Mouse (Mus musculus) forebrain, embryonic 11.5 days (tissue): ENCODE measurements around the gene Lage3. TPM values are rescaled to one million over a fixed set of nuclear protein-coding genes. Genes with fewer than 3 reads are reported as not detected.

Source experiments
- ATAC-seq: fragments of 200-750 bp; cut with Nextera tagmentation; replicated peaks from 2 replicates; pipeline ENCODE4 v1.8.0; 2017; ENCODE audit warnings: moderate TSS enrichment; ENCODE audit not compliant: low FRiP score
- DNase-seq: peaks from one replicate; pipeline ENCODE4 v3.0.0-alpha.2; 2017; ENCODE audit warnings: low spot score
- H3K27ac ChIP-seq: fragments of 300-500 bp; sonication (generic); 2 replicates; pipeline ENCODE4 v1.5.1; 2014; ENCODE audit warnings: low read depth, low read length
- H3K27me3 ChIP-seq: fragments of 300-500 bp; sonication (generic); 2 replicates; pipeline ENCODE4 v1.6.1; 2014; ENCODE audit warnings: mild to moderate bottlenecking, low read length, mixed read lengths; ENCODE audit not compliant: control insufficient read depth, insufficient read depth
- H3K36me3 ChIP-seq: fragments of 300-500 bp; sonication (generic); 2 replicates; pipeline ENCODE4 v1.6.1; 2014; ENCODE audit warnings: mild to moderate bottlenecking, low read length, moderate library complexity, mixed read lengths; ENCODE audit not compliant: control insufficient read depth, insufficient read depth
- H3K4me1 ChIP-seq: fragments of 300-500 bp; sonication (generic); replicated peaks from 2 replicates; pipeline ENCODE4 v1.6.1; 2014; ENCODE audit warnings: low read length, mixed read lengths; ENCODE audit not compliant: control insufficient read depth, insufficient read depth
- H3K4me2 ChIP-seq: fragments of 300-500 bp; sonication (generic); 2 replicates; pipeline ENCODE4 v1.6.1; 2014; ENCODE audit warnings: low read depth, mild to moderate bottlenecking, low read length, moderate library complexity, mixed read lengths; ENCODE audit not compliant: severe bottlenecking
- H3K4me3 ChIP-seq: fragments of 300-500 bp; sonication (generic); 2 replicates; pipeline ENCODE4 v1.5.1; 2014; ENCODE audit warnings: low read depth, low read length
- H3K9ac ChIP-seq: fragments of 300-500 bp; sonication (generic); 2 replicates; pipeline ENCODE4 v1.6.1; 2014; ENCODE audit warnings: low read length
- H3K9me3 ChIP-seq: fragments of 300-500 bp; sonication (generic); 2 replicates; pipeline ENCODE4 v1.6.1; 2016; ENCODE audit warnings: low read length, mixed read lengths; ENCODE audit not compliant: control insufficient read depth
- WGBS: fragments of 180-500 bp; shearing (Covaris S2); extraction: QIAGEN DNeasy Blood & Tissue Kit; methylation state at CpG from one replicate; pipeline ENCODE4 v1.1.7; 2014; 5-methylcytosine and 5-hydroxymethylcytosine counted together
- microRNA-seq: library from miRNA; unstranded; fragments of <30 nt; microRNA quantifications from one replicate; pipeline ENCODE4, GENCODE M21; 2016; ENCODE audit not compliant: insufficient number of aligned reads
- polyA plus RNA-seq: library from polyadenylated mRNA; unstranded; fragments of >200 nt; fragmentation: Nextera tagmentation; extraction: Ambion mirVana; gene quantifications from 2 replicates; pipeline ENCODE4 v1.2.1, GENCODE M21; 2014

The Lage3 gene
- polyA plus RNA-seq, 1 experiment from 2014 or later = 121 TPM

DNA sequence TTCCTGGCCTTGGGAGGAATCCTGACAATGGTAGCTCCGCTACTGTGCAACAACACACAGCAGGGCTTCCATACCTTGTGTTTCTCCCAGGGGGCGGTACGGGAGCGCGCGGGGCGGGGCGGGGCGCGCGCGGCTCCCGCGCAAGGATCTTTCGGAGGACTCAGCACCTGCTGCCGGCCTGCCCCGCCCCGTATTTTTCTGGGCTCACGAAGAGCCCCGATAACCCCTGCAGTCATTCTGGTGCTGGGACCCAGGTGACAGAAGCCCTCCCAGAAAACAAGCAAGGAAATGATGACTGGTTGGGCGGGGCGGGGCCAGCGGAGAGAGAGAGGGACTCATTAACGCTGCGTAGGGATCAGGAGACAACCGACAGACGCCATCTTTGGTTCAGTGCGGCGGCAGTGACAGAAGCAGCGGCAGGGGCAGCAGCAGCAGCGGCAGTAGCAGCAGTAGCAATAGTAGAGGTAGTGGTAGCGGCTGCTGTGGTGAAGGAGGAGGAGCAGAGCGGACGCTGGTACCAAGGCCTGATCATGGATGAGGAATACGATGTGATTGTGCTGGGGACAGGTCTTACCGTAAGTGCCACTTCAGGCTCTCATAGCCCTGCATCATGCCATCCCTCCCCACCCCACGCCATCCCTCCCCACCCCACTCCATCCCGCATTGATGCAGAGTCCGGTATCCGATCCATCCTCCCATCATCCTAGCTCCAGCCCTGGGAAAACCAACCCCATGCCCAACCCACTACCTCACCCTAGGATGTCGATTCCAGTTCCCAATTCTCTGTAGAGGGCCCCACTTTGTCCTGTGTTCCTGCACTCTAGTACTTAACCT, 48.3 kb downstream of the Lage3 start, which contains the start of gene Gdi1:
TSS of gene Gdi1 (plus strand) at position 132 of the 834 bp plus-strand sequence.
- H3K27ac ChIP-seq = peak within 1 kb of the TSS; percentile 83
- H3K36me3 ChIP-seq = peaks cover 8% of the 10 kb centered on the region
- H3K4me3 ChIP-seq = peak within 1 kb of the TSS; percentile 56
- no peaks in the 10 kb centered on the region for H3K27me3 ChIP-seq
- H3K9ac ChIP-seq = peak within 1 kb of the TSS; percentile 72
- no peaks in the 10 kb centered on the region for H3K9me3 ChIP-seq
- ATAC-seq = peak; percentile 83
- WGBS = 16% methylated on average over 38 of the region's 41 CpGs
- peak; percentile 87 for DNase-seq
- no peaks in the 10 kb centered on the region for H3K4me1 ChIP-seq
- peak within 1 kb of the TSS; percentile 59 for H3K4me2 ChIP-seq

Small RNA genes lying within 50 kb of the gene (microRNA-seq; reads per million reads assigned to microRNA genes)
- gene Mir7092 = not detected

Other genes starting within 250 kb of the Lage3 start
- not detected in 2 replicates for gene Opn1mw, start 226.2 kb downstream of the Lage3 start, polyA plus RNA-seq
- 17.0 and 19.8 TPM in 2 replicates for gene Mecp2, start 218.3 kb downstream of the Lage3 start, polyA plus RNA-seq
- gene Tex28, start 185.8 kb downstream of the Lage3 start, polyA plus RNA-seq = not detected in 2 replicates
- gene Tktl1, start 176.4 kb downstream of the Lage3 start, polyA plus RNA-seq = 0.28 TPM in 1 of 2 replicates, not detected in the other
- gene Flna, start 103.8 kb downstream of the Lage3 start, polyA plus RNA-seq = 242 and 249 TPM in 2 replicates
- 27.0 and 28.0 TPM in 2 replicates for gene Emd, start 98.9 kb downstream of the Lage3 start, polyA plus RNA-seq
- 614 and 677 TPM in 2 replicates for gene Rpl10, start 82.8 kb downstream of the Lage3 start, polyA plus RNA-seq
- gene Taz, start 71.7 kb downstream of the Lage3 start, polyA plus RNA-seq = 58.1 and 64.3 TPM in 2 replicates
- 3.5 and 5.2 TPM in 2 replicates for gene Dnase1l1, start 71.3 kb downstream of the Lage3 start, polyA plus RNA-seq
- 82.1 and 86.5 TPM in 2 replicates for gene Atp6ap1, start 56.5 kb downstream of the Lage3 start, polyA plus RNA-seq
- gene Gdi1, start 48.6 kb downstream of the Lage3 start, polyA plus RNA-seq = 396 and 419 TPM in 2 replicates
- gene Fam50a, start 40.6 kb downstream of the Lage3 start, polyA plus RNA-seq = 62.5 and 65.6 TPM in 2 replicates
- gene Plxna3, start 24.6 kb downstream of the Lage3 start, polyA plus RNA-seq = 27.4 and 28.3 TPM in 2 replicates
- 72.8 and 72.9 TPM in 2 replicates for gene Ubl4a, start 19.6 kb upstream of the Lage3 start, polyA plus RNA-seq
- gene Slc10a3, start 19.7 kb upstream of the Lage3 start, polyA plus RNA-seq = 8.6 and 9.9 TPM in 2 replicates
- gene Fam3a, start 39.7 kb upstream of the Lage3 start, polyA plus RNA-seq = 27.3 and 27.6 TPM in 2 replicates
- 22.2 and 22.9 TPM in 2 replicates for gene Ikbkg, start 39.7 kb upstream of the Lage3 start, polyA plus RNA-seq
- 55.7 and 59.8 TPM in 2 replicates for gene G6pdx, start 75.6 kb upstream of the Lage3 start, polyA plus RNA-seq
- gene Gm6880, start 127.8 kb upstream of the Lage3 start, polyA plus RNA-seq = not detected in 2 replicates
- not detected in 2 replicates for gene Olfr1326-ps1, start 221.3 kb upstream of the Lage3 start, polyA plus RNA-seq
- not detected in 2 replicates for gene Olfr1325, start 239.1 kb upstream of the Lage3 start, polyA plus RNA-seq